8 mouse cellular contexts compared by ENCODE assay signal in genomic region chr4:45964771-45965439, GRCm38 (mm10). TPM values are rescaled to one million over a fixed set of nuclear protein-coding genes. Genes with fewer than 3 reads are reported as not detected.
DNase-seq lines count a peak whose midpoint lies in the region; ATAC-seq lines count a peak whose summit lies in the region.

Gene Tdrd7, plus strand, starts transcription at chr4:45965334.

- no peak for DNase-seq in forebrain, embryonic 10.5 days (ENCODE audit: extremely low spot score, low spot score)
- no peak for DNase-seq in forebrain, embryonic 11.5 days (ENCODE audit: low spot score)
- DNase-seq in limb, embryonic 10.5 days (ENCODE audit: low spot score) = no peak
- no peak for DNase-seq in thymus, postnatal 10 days (ENCODE audit: low spot score in 2 of 2)
- DNase-seq in thymus, postnatal 14 days = no peak

- 0 out of 2 replicates have a peak within 1 kb of the TSS, but pooled peaks have one; percentile 1 for H3K27ac ChIP-seq in forebrain, embryonic 10.5 days
- no peak within 1 kb of the TSS for H3K27ac ChIP-seq in forebrain, embryonic 11.5 days (ENCODE audit: low read depth, low read length)
- H3K27ac ChIP-seq in embryonic facial prominence, embryonic 12.5 days = no peak within 1 kb of the TSS
- H3K27ac ChIP-seq in hindbrain, embryonic 16.5 days (ENCODE audit: low read depth, low read length) = no peak within 1 kb of the TSS
- peak within 1 kb of the TSS; percentile 57 for H3K27ac ChIP-seq in limb, embryonic 10.5 days
- H3K27ac ChIP-seq in midbrain, embryonic 13.5 days = no peak within 1 kb of the TSS

- ATAC-seq in forebrain, embryonic 11.5 days (replicated peaks; ENCODE audit: low FRiP score) = no peak
- ATAC-seq in embryonic facial prominence, embryonic 12.5 days (ENCODE audit: insufficient number of reproducible peaks, insufficient read depth, low FRiP score, low TSS enrichment) = no peak
- ATAC-seq in hindbrain, embryonic 16.5 days = no peak
- no peak for ATAC-seq in midbrain, embryonic 13.5 days

- no peaks in the 10 kb centered on the region for H3K36me3 ChIP-seq in forebrain, embryonic 10.5 days (replicated peaks)
- no peaks in the 10 kb centered on the region for H3K36me3 ChIP-seq in forebrain, embryonic 11.5 days (ENCODE audit: control insufficient read depth, insufficient read depth, low read length)
- H3K36me3 ChIP-seq in embryonic facial prominence, embryonic 12.5 days = no peaks in the 10 kb centered on the region
- H3K36me3 ChIP-seq in hindbrain, embryonic 16.5 days (ENCODE audit: control insufficient read depth, insufficient read depth, low read length) = no peaks in the 10 kb centered on the region
- H3K36me3 ChIP-seq in limb, embryonic 10.5 days = no peaks in the 10 kb centered on the region
- H3K36me3 ChIP-seq in midbrain, embryonic 13.5 days = no peaks in the 10 kb centered on the region

- no peak within 1 kb of the TSS; the same call in 1 of the 2 replicates for H3K9ac ChIP-seq in forebrain, embryonic 11.5 days (ENCODE audit: low read length)
- no peak within 1 kb of the TSS for H3K9ac ChIP-seq in embryonic facial prominence, embryonic 12.5 days
- no peak within 1 kb of the TSS for H3K9ac ChIP-seq in hindbrain, embryonic 16.5 days (ENCODE audit: low read depth, low read length)
- H3K9ac ChIP-seq in midbrain, embryonic 13.5 days (replicated peaks) = no peak within 1 kb of the TSS

- peaks cover 50% of the 10 kb centered on the region for H3K4me1 ChIP-seq in forebrain, embryonic 10.5 days
- H3K4me1 ChIP-seq in forebrain, embryonic 11.5 days (replicated peaks; ENCODE audit: control insufficient read depth, insufficient read depth, low read length) = peaks cover 14% of the 10 kb centered on the region
- H3K4me1 ChIP-seq in embryonic facial prominence, embryonic 12.5 days = peaks cover 3% of the 10 kb centered on the region; the same call in 1 of the 2 replicates
- peaks cover 8% of the 10 kb centered on the region for H3K4me1 ChIP-seq in hindbrain, embryonic 16.5 days (ENCODE audit: control insufficient read depth, insufficient read depth, low read depth, low read length)
- H3K4me1 ChIP-seq in limb, embryonic 10.5 days = peaks cover 20% of the 10 kb centered on the region
- peaks cover 25% of the 10 kb centered on the region for H3K4me1 ChIP-seq in midbrain, embryonic 13.5 days (replicated peaks)

- 85% methylated on average over 10 of the region's 10 CpGs for WGBS in forebrain, embryonic 10.5 days
- 85% methylated on average over 10 of the region's 10 CpGs for WGBS in forebrain, embryonic 11.5 days
- 72% methylated on average over 10 of the region's 10 CpGs for WGBS in embryonic facial prominence, embryonic 12.5 days
- WGBS in hindbrain, embryonic 16.5 days = 86% methylated on average over 10 of the region's 10 CpGs
- 86% methylated on average over 10 of the region's 10 CpGs for WGBS in limb, embryonic 10.5 days
- 82% methylated on average over 10 of the region's 10 CpGs for WGBS in midbrain, embryonic 13.5 days

- H3K4me3 ChIP-seq in forebrain, embryonic 10.5 days = no peak within 1 kb of the TSS
- no peak within 1 kb of the TSS for H3K4me3 ChIP-seq in forebrain, embryonic 11.5 days (ENCODE audit: low read depth, low read length)
- no peak within 1 kb of the TSS for H3K4me3 ChIP-seq in embryonic facial prominence, embryonic 12.5 days
- no peak within 1 kb of the TSS for H3K4me3 ChIP-seq in hindbrain, embryonic 16.5 days (ENCODE audit: low read length)
- peak within 1 kb of the TSS; percentile 17 for H3K4me3 ChIP-seq in limb, embryonic 10.5 days
- H3K4me3 ChIP-seq in midbrain, embryonic 13.5 days (replicated peaks) = no peak within 1 kb of the TSS

- H3K27me3 ChIP-seq in forebrain, embryonic 10.5 days (ENCODE audit: poor library complexity, severe bottlenecking) = peaks cover 10% of the 10 kb centered on the region; the same call in 1 of the 2 replicates
- H3K27me3 ChIP-seq in forebrain, embryonic 11.5 days (ENCODE audit: control insufficient read depth, insufficient read depth, low read length) = no peaks in the 10 kb centered on the region
- H3K27me3 ChIP-seq in embryonic facial prominence, embryonic 12.5 days = 0 out of 2 replicates have a peak, but pooled peaks cover 3% of the 10 kb centered on the region
- H3K27me3 ChIP-seq in hindbrain, embryonic 16.5 days (replicated peaks; ENCODE audit: control insufficient read depth, insufficient read depth, low read length) = no peaks in the 10 kb centered on the region
- H3K27me3 ChIP-seq in limb, embryonic 10.5 days (ENCODE audit: low read depth, poor library complexity, severe bottlenecking) = no peaks in the 10 kb centered on the region; the same call in 1 of the 2 replicates
- peaks cover 10% of the 10 kb centered on the region; the same call in 1 of the 2 replicates for H3K27me3 ChIP-seq in midbrain, embryonic 13.5 days

- H3K4me2 ChIP-seq in forebrain, embryonic 11.5 days (ENCODE audit: low read depth, low read length, severe bottlenecking) = no peak within 1 kb of the TSS
- 0 out of 2 replicates have a peak within 1 kb of the TSS, but pooled peaks have one; percentile 13 for H3K4me2 ChIP-seq in embryonic facial prominence, embryonic 12.5 days (replicated peaks)
- no peak within 1 kb of the TSS for H3K4me2 ChIP-seq in hindbrain, embryonic 16.5 days (ENCODE audit: low read length)
- H3K4me2 ChIP-seq in midbrain, embryonic 13.5 days (replicated peaks) = no peak within 1 kb of the TSS

- H3K9me3 ChIP-seq in forebrain, embryonic 10.5 days = no peaks in the 10 kb centered on the region
- H3K9me3 ChIP-seq in forebrain, embryonic 11.5 days (ENCODE audit: control insufficient read depth, low read length) = no peaks in the 10 kb centered on the region
- H3K9me3 ChIP-seq in embryonic facial prominence, embryonic 12.5 days = no peaks in the 10 kb centered on the region
- H3K9me3 ChIP-seq in hindbrain, embryonic 16.5 days (ENCODE audit: control insufficient read depth, low read length) = no peaks in the 10 kb centered on the region
- no peaks in the 10 kb centered on the region for H3K9me3 ChIP-seq in limb, embryonic 10.5 days (replicated peaks)
- H3K9me3 ChIP-seq in midbrain, embryonic 13.5 days = no peaks in the 10 kb centered on the region

RNA-seq across cellular contexts. Expression of gene Tdrd7, which starts in this region (rescaled TPM):
- 9.1 and 9.3 TPM in 2 replicates for polyA plus RNA-seq in forebrain, embryonic 10.5 days (2016; fragmentation: Nextera tagmentation; extraction: Ambion mirVana)
- 9.6 and 13.2 TPM in 2 replicates for polyA plus RNA-seq in forebrain, embryonic 11.5 days (2014; fragmentation: Nextera tagmentation; extraction: Ambion mirVana)
- 9.3 and 13.2 TPM in 2 replicates for polyA plus RNA-seq in embryonic facial prominence, embryonic 12.5 days (2016; fragmentation: Nextera tagmentation; extraction: Ambion mirVana)
- polyA plus RNA-seq in hindbrain, embryonic 16.5 days (2015; fragmentation: Nextera tagmentation; extraction: Ambion mirVana) = 29.3 and 30.0 TPM in 2 replicates
- polyA plus RNA-seq in limb, embryonic 10.5 days (2016; fragmentation: Nextera tagmentation; extraction: Ambion mirVana) = 3.1 and 4.9 TPM in 2 replicates
- polyA plus RNA-seq in midbrain, embryonic 13.5 days (2015; fragmentation: Nextera tagmentation; extraction: Ambion mirVana) = 15.4 and 15.7 TPM in 2 replicates

Comparison
In these comparisons a context has a peak if more than half of its experiments do, and no peak if none do; other contexts are left out.
1. H3K27ac ChIP-seq: peak in forebrain, embryonic 10.5 days (single experiment) and limb, embryonic 10.5 days (single experiment); none in forebrain, embryonic 11.5 days (single experiment), embryonic facial prominence, embryonic 12.5 days (single experiment), hindbrain, embryonic 16.5 days (single experiment) and midbrain, embryonic 13.5 days (single experiment).